Mouse (Mus musculus): ENCODE measurements around the gene Rbfox1.

DNA sequence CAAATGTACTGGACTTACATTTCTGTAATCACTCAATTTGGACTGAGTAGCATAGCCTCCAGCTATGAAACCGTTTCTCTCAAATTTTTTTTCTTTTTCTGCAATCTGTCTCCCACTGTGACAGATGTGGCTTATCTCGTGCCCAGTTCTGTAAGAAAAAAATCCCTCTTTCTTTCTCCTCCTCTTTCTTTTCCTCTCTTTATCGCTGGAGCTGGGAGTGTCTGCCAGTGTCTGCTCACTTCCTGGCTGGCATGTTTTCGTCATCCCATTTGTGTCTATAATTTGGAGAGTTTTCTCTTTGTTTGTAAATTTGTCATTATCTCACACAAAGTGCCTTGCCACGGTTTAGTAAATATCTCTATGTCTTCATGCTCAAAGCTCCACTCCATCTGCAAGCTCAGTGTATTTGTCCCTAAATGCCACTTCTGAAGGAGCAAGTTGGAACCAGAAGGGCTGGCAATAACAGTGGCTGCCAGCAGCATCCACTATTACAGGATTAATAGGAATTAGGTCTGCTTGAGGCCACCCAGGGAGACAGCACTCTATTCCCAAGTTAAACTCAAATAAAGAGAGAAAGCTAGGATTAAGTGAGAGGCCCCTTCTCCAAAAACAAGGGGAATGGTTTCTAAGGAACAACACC, 228.8 kb downstream of the Rbfox1 start:
- TF ChIP-seq CTCF (IDR thresholded peaks at IDR 0.05; ENCODE audit: insufficient read depth, low read length) = no peak
- TF ChIP-seq POLR2A (IDR thresholded peaks at IDR 0.05; ENCODE audit: borderline replicate concordance, extremely low read depth, low read depth, low read length) = no peak

Data from lung, adult 2 months (tissue).